8 mouse cellular contexts compared by ENCODE assay signal in the genomic region with DNA sequence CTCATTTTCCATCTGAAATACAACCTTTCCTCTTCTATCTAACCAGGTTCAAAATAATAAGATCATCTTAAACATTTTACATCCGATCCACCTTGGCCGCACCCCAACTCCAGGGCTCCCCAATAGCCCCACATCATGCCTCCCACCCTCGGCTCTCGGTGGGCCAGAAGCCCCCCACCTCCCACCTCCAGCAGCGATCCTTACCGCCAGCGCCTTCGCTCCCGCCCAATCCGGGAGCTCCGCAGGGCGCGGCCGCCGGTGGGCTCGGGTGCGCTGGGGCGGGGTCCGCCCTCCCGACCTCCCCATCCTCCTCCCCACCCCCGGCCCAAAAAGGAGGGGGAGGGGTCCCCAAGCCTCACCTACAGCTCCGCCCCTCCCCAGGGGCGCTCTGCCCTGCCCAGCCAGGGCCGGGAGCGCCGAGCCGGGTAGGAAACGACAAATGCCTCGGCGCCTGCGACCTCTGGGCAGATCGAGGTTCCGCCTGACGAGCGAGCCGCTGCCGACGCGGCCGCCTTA. TPM values are rescaled to one million over a fixed set of nuclear protein-coding genes. Genes with fewer than 3 reads are reported as not detected.
DNase-seq lines count a peak whose midpoint lies in the region; ATAC-seq and TF ChIP-seq lines count a peak whose summit lies in the region.

No protein-coding gene starts in this region.

- peaks cover 2% of the 10 kb centered on the region for H3K4me1 ChIP-seq in lung, adult 2 months (ENCODE audit: control insufficient read depth, insufficient read depth, low read length)
- H3K4me1 ChIP-seq in bone marrow macrophage, adult 2 months (ENCODE audit: control insufficient read depth, insufficient read depth, low read length), result peaks cover 10% of the 10 kb centered on the region; the same call in 1 of the 2 replicates
- H3K4me1 ChIP-seq in forebrain, embryonic 13.5 days, result peaks cover 23% of the 10 kb centered on the region
- peaks cover 3% of the 10 kb centered on the region for H3K4me1 ChIP-seq in liver, embryonic 11.5 days (replicated peaks; ENCODE audit: control insufficient read depth, insufficient read depth, low read length)

- ATAC-seq in forebrain, embryonic 13.5 days, result peak; percentile 37
- peak; percentile 55 for ATAC-seq in liver, embryonic 11.5 days (replicated peaks; ENCODE audit: low FRiP score)
- no peak for ATAC-seq in erythroid progenitor cell, adult 5-6 weeks (replicated peaks; ENCODE audit: low FRiP score, poor library complexity, severe bottlenecking)

- TF ChIP-seq CTCF in lung, adult 2 months (IDR thresholded peaks at IDR 0.05; ENCODE audit: insufficient read depth, low read length), result no peak
- no peak for TF ChIP-seq CTCF in bone marrow macrophage, adult 2 months (IDR thresholded peaks at IDR 0.05; ENCODE audit: low read depth, low read length)

- no peaks in the 10 kb centered on the region for H3K9me3 ChIP-seq in forebrain, embryonic 13.5 days (replicated peaks)
- H3K9me3 ChIP-seq in liver, embryonic 11.5 days (ENCODE audit: control insufficient read depth, low read length), result no peaks in the 10 kb centered on the region

- no peaks in the 10 kb centered on the region for H3K36me3 ChIP-seq in forebrain, embryonic 13.5 days (ENCODE audit: poor library complexity, severe bottlenecking)
- H3K36me3 ChIP-seq in liver, embryonic 11.5 days (ENCODE audit: control insufficient read depth, insufficient read depth, low read length), result no peaks in the 10 kb centered on the region

- H3K9ac ChIP-seq in forebrain, embryonic 13.5 days, result peak overlapping the region; percentile 91
- H3K9ac ChIP-seq in liver, embryonic 11.5 days (ENCODE audit: low read depth, low read length), result peak overlapping the region; percentile 90

- WGBS in lung, adult 2 months, result 1% methylated on average over 40 of the region's 40 CpGs
- WGBS in forebrain, embryonic 13.5 days, result 0% methylated on average over 39 of the region's 40 CpGs
- under 1% methylated on average over 37 of the region's 40 CpGs for WGBS in liver, embryonic 11.5 days

- DNase-seq in lung, adult 2 months, result no peak
- no peak for DNase-seq in lung, postnatal 10 days
- DNase-seq in liver, embryonic 11.5 days (ENCODE audit: low spot score), result peak; percentile 35
- no peak for DNase-seq in adrenal gland, adult 2 months
- DNase-seq in thymus, postnatal 10 days (ENCODE audit: low spot score in 2 of 2), result no peak

- H3K4me3 ChIP-seq in lung, adult 2 months (replicated peaks; ENCODE audit: extremely low read depth, low read depth, low read length), result peak overlapping the region; percentile 83
- peak overlapping the region; percentile 92 for H3K4me3 ChIP-seq in bone marrow macrophage, adult 2 months (ENCODE audit: insufficient read depth, low read length)
- peak overlapping the region; percentile 87 for H3K4me3 ChIP-seq in forebrain, embryonic 13.5 days
- H3K4me3 ChIP-seq in liver, embryonic 11.5 days (ENCODE audit: low read depth, low read length), result peak overlapping the region; percentile 89

- no peaks in the 10 kb centered on the region for H3K27me3 ChIP-seq in forebrain, embryonic 13.5 days
- no peaks in the 10 kb centered on the region for H3K27me3 ChIP-seq in liver, embryonic 11.5 days (replicated peaks; ENCODE audit: control insufficient read depth, insufficient read depth, low read length)

- peak overlapping the region; percentile 75 for H3K4me2 ChIP-seq in forebrain, embryonic 13.5 days
- peak overlapping the region; percentile 93 for H3K4me2 ChIP-seq in liver, embryonic 11.5 days

- peak overlapping the region; percentile 30; the same call in 1 of the 2 replicates for H3K27ac ChIP-seq in bone marrow macrophage, adult 2 months (ENCODE audit: insufficient read depth, low read depth, low read length)
- H3K27ac ChIP-seq in forebrain, embryonic 13.5 days, result peak overlapping the region; percentile 97
- H3K27ac ChIP-seq in liver, embryonic 11.5 days (ENCODE audit: low read depth, low read length), result peak overlapping the region; percentile 91

- no peak for TF ChIP-seq POLR2A in lung, adult 2 months (IDR thresholded peaks at IDR 0.05; ENCODE audit: borderline replicate concordance, extremely low read depth, low read depth, low read length)
- no peak for TF ChIP-seq POLR2A in bone marrow macrophage, adult 2 months (IDR thresholded peaks at IDR 0.05; ENCODE audit: borderline replicate concordance, low read depth, low read length)

RNA-seq across cellular contexts. Expression of a gene that starts 0.4 kb away (rescaled TPM):
- 7.3 and 8.7 TPM in 2 replicates for polyA plus RNA-seq in lung, adult 2 months (2012; rRNA removed)
- 9.8 and 9.9 TPM in 2 replicates for polyA plus RNA-seq in bone marrow macrophage, adult 2 months (2012; ENCODE audit: insufficient read depth, insufficient read length, missing spikeins)
- polyA plus RNA-seq in forebrain, embryonic 13.5 days (2015; fragmentation: Nextera tagmentation; extraction: Ambion mirVana), result 30.1 and 31.3 TPM in 2 replicates
- 11.8 and 12.3 TPM in 2 replicates for polyA plus RNA-seq in liver, embryonic 11.5 days (2014; fragmentation: Nextera tagmentation; extraction: Ambion mirVana)
- 10 to 100 TPM; 18.0 to 20.2 TPM for total RNA-seq in adrenal gland, adult 2 months (2021)
- 4.1 and 5.3 TPM in 2 replicates for polyA plus RNA-seq in adrenal gland, adult 2 months (2012; rRNA removed)
- total RNA-seq in erythroid progenitor cell, adult 5-6 weeks (2015; ENCODE audit: low replicate concordance), result 16.6 and 21.8 TPM in 2 replicates
- 16.9 and 29.1 TPM in 2 replicates for total RNA-seq in erythroid progenitor cell, adult 5-6 weeks (2017; ENCODE audit: low replicate concordance)

RNA-seq across cellular contexts. Expression of a gene that starts 54.9 kb away (rescaled TPM):
- polyA plus RNA-seq in lung, adult 2 months (2012; rRNA removed), result 27.8 and 29.0 TPM in 2 replicates
- 15.9 and 18.9 TPM in 2 replicates for polyA plus RNA-seq in bone marrow macrophage, adult 2 months (2012; ENCODE audit: insufficient read depth, insufficient read length, missing spikeins)
- polyA plus RNA-seq in forebrain, embryonic 13.5 days (2015; fragmentation: Nextera tagmentation; extraction: Ambion mirVana), result 22.3 and 25.7 TPM in 2 replicates
- 23.9 and 24.7 TPM in 2 replicates for polyA plus RNA-seq in liver, embryonic 11.5 days (2014; fragmentation: Nextera tagmentation; extraction: Ambion mirVana)
- total RNA-seq in adrenal gland, adult 2 months (2021), result 10 to 100 TPM; 14.0 to 15.1 TPM
- 16.5 and 25.9 TPM in 2 replicates for polyA plus RNA-seq in adrenal gland, adult 2 months (2012; rRNA removed)
- total RNA-seq in erythroid progenitor cell, adult 5-6 weeks (2015; ENCODE audit: low replicate concordance), result 10.1 and 19.1 TPM in 2 replicates
- 7.0 and 7.3 TPM in 2 replicates for total RNA-seq in erythroid progenitor cell, adult 5-6 weeks (2017; ENCODE audit: low replicate concordance)

Comparison
In these comparisons a context has a peak if more than half of its experiments do, and no peak if none do; other contexts are left out.
1. H3K27ac ChIP-seq: peak in every context shown above with its lines; median percentile 97 in forebrain, embryonic 13.5 days; 91 in liver, embryonic 11.5 days; 30 in bone marrow macrophage, adult 2 months.